Mouse (Mus musculus) heart, embryonic 15.5 days (tissue): Measurements from ENCODE around the gene Ulk4. TPM values are rescaled to one million over a fixed set of nuclear protein-coding genes. Genes with fewer than 3 reads are reported as not detected.

ENCODE experiments used
- ATAC-seq: fragments of 200-750 bp; cut with Nextera tagmentation; replicated peaks from 2 replicates; pipeline ENCODE4 v1.8.0; 2017; ENCODE audit warnings: low read depth, moderate TSS enrichment; ENCODE audit not compliant: insufficient number of reproducible peaks, insufficient read depth, low FRiP score
- H3K27ac ChIP-seq: fragments of 300-500 bp; sonication (generic); 2 replicates; pipeline ENCODE4 v1.5.1; 2015; ENCODE audit warnings: mild to moderate bottlenecking, inconsistent platforms
- H3K27me3 ChIP-seq: fragments of 300-500 bp; sonication (generic); 2 replicates; pipeline ENCODE4 v1.6.1; 2015; ENCODE audit warnings: inconsistent platforms
- H3K36me3 ChIP-seq: fragments of 300-500 bp; sonication (generic); 2 replicates; pipeline ENCODE4 v1.6.1; 2015; ENCODE audit warnings: mild to moderate bottlenecking, inconsistent platforms
- H3K4me1 ChIP-seq: fragments of 300-500 bp; sonication (generic); replicated peaks from 2 replicates; pipeline ENCODE4 v1.6.1; 2015; ENCODE audit warnings: inconsistent platforms
- H3K4me2 ChIP-seq: fragments of 300-500 bp; sonication (generic); 2 replicates; pipeline ENCODE4 v1.6.1; 2015; ENCODE audit warnings: inconsistent platforms, mild to moderate bottlenecking, moderate library complexity
- H3K4me3 ChIP-seq: fragments of 300-500 bp; sonication (generic); 2 replicates; pipeline ENCODE4 v1.5.1; 2015; ENCODE audit warnings: mild to moderate bottlenecking, inconsistent platforms
- H3K9ac ChIP-seq: fragments of 300-500 bp; sonication (generic); 2 replicates; pipeline ENCODE4 v1.6.1; 2015; ENCODE audit warnings: mild to moderate bottlenecking, inconsistent platforms
- H3K9me3 ChIP-seq: fragments of 300-500 bp; sonication (generic); replicated peaks from 2 replicates; pipeline ENCODE4 v1.6.1; 2016; ENCODE audit warnings: inconsistent platforms
- WGBS: fragments of 180-500 bp; shearing (Covaris S2); methylation state at CpG from one replicate; pipeline ENCODE4 v1.1.7; 2015; ENCODE audit warnings: mixed read lengths; 5-methylcytosine and 5-hydroxymethylcytosine counted together
- polyA plus RNA-seq: library from polyadenylated mRNA; unstranded; fragments of >200 nt; fragmentation: Nextera tagmentation; extraction: Ambion mirVana; gene quantifications from 2 replicates; pipeline ENCODE4 v1.2.1, GENCODE M21; 2015

Ulk4 gene
- polyA plus RNA-seq, 1 experiment from 2014 or later = 89.3 TPM

- no peaks in the 10 kb centered on the region for H3K27me3 ChIP-seq
- 0 out of 2 replicates have a peak, but pooled peaks have one; percentile 43 for ATAC-seq
- H3K27ac ChIP-seq = 0 out of 2 replicates have a peak overlapping the region, but pooled peaks have one; percentile 65
- H3K4me3 ChIP-seq = no peak overlapping the region
- peaks cover 25% of the 10 kb centered on the region for H3K4me1 ChIP-seq
- no peaks in the 10 kb centered on the region for H3K9me3 ChIP-seq
- no peaks in the 10 kb centered on the region for H3K36me3 ChIP-seq
- 59% methylated on average over 15 of the region's 15 CpGs for WGBS
- no peak overlapping the region for H3K9ac ChIP-seq
- no peak overlapping the region for H3K4me2 ChIP-seq
Observed at GRCm38 (mm10) chr9:121001681-121002540, 275.1 kb downstream of the Ulk4 start.

DNA sequence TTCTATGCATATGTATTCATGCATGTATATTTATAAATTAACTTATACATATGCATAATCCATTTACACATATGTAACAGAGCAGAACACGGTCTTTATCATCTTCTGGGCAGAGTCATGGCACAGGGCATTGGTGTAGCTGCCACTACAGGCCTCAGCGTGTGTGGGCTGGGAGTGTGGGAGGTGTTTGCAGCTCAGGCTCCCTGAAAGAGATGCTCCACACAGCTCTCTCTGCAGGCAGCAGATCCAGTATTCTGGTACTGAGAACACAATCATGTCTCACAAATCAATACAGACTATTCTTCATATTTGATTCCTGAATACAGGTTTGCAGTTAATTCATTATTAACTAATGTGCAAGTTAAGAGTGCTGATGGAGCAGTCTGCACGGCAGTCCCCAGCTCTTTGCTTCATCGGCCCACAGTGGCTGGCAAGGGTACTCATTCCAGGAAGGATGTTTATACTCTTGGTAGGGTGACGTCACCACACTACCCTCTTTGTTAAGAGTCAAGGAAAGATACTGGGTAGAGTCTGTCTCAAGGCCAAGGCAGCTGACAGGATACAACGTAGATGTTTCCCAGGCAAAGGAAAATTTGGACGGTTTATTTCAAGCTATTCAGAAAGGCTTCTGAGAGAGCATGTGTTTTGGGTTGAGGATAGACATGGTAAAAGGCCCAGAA lies 276.2 kb downstream of the Ulk4 start:
- H3K36me3 ChIP-seq = no peaks in the 10 kb centered on the region
- H3K9me3 ChIP-seq = no peaks in the 10 kb centered on the region
- no peak overlapping the region for H3K9ac ChIP-seq
- no peak overlapping the region for H3K4me2 ChIP-seq
- peak; percentile 58; the same call in 1 of the 2 replicates for ATAC-seq
- H3K27me3 ChIP-seq = no peaks in the 10 kb centered on the region
- H3K4me3 ChIP-seq = no peak overlapping the region
- 39% methylated on average over 7 of the region's 7 CpGs for WGBS
- peak overlapping the region; percentile 65 for H3K27ac ChIP-seq
- H3K4me1 ChIP-seq = peaks cover 25% of the 10 kb centered on the region

DNA sequence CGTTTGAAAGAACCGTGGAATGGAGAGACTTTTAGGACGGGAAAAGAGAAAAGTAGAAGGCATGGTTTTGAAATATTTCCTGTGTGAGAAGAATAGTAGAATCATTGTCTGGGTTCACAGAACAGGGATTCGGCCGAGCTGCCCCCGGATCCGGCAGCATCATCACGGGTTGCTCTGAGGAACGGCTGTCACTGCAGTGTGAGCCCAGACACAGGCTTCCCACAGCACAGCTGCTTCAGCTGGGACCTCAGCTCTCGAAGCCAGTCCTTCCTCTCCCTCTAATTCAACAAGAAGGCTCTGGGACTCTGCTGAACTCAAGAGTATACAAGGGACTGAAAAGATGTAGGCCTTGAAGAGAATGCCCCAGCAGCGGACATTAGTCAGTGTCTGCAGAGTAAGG lies 278.3 kb downstream of the Ulk4 start:
- H3K9ac ChIP-seq = no peak overlapping the region
- H3K4me3 ChIP-seq = no peak overlapping the region
- no peaks in the 10 kb centered on the region for H3K36me3 ChIP-seq
- H3K9me3 ChIP-seq = no peaks in the 10 kb centered on the region
- H3K4me1 ChIP-seq = peaks cover 35% of the 10 kb centered on the region
- H3K4me2 ChIP-seq = no peak overlapping the region
- 66% methylated on average over 11 of the region's 11 CpGs for WGBS
- no peaks in the 10 kb centered on the region for H3K27me3 ChIP-seq
- no peak for ATAC-seq
- H3K27ac ChIP-seq = no peak overlapping the region

GRCm38 (mm10) chr9:120994223-120995155 lies 282.5 kb downstream of the Ulk4 start:
- Histone ChIP-seq H3K36me3 (no peaks in the 10 kb centered on the region), H3K9ac (no peak overlapping the region), H3K27ac (no peak overlapping the region), H3K4me3 (no peak overlapping the region), H3K4me2 (no peak overlapping the region), H3K4me1 (peaks cover 19% of the 10 kb centered on the region), H3K9me3 (no peaks in the 10 kb centered on the region), H3K27me3 (no peaks in the 10 kb centered on the region)
- 0 out of 2 replicates have a peak, but pooled peaks have one; percentile 47 for ATAC-seq
- WGBS = 65% methylated on average over 15 of the region's 15 CpGs

- Histone ChIP-seq H3K9ac (no peak overlapping the region), H3K4me3 (no peak overlapping the region), H3K36me3 (no peaks in the 10 kb centered on the region), H3K4me1 (peaks cover 27% of the 10 kb centered on the region), H3K4me2 (no peak overlapping the region), H3K27ac (no peak overlapping the region), H3K27me3 (no peaks in the 10 kb centered on the region), H3K9me3 (no peaks in the 10 kb centered on the region)
- WGBS = 75% methylated on average over 10 of the region's 10 CpGs
- no peak for ATAC-seq
Observed at GRCm38 (mm10) chr9:120993004-120993403, 284.0 kb downstream of the Ulk4 start.

- WGBS = 80% methylated on average over 2 of the region's 2 CpGs
Observed at GRCm38 (mm10) chr9:120991801-120992200, 285.2 kb downstream of the Ulk4 start.

DNA sequence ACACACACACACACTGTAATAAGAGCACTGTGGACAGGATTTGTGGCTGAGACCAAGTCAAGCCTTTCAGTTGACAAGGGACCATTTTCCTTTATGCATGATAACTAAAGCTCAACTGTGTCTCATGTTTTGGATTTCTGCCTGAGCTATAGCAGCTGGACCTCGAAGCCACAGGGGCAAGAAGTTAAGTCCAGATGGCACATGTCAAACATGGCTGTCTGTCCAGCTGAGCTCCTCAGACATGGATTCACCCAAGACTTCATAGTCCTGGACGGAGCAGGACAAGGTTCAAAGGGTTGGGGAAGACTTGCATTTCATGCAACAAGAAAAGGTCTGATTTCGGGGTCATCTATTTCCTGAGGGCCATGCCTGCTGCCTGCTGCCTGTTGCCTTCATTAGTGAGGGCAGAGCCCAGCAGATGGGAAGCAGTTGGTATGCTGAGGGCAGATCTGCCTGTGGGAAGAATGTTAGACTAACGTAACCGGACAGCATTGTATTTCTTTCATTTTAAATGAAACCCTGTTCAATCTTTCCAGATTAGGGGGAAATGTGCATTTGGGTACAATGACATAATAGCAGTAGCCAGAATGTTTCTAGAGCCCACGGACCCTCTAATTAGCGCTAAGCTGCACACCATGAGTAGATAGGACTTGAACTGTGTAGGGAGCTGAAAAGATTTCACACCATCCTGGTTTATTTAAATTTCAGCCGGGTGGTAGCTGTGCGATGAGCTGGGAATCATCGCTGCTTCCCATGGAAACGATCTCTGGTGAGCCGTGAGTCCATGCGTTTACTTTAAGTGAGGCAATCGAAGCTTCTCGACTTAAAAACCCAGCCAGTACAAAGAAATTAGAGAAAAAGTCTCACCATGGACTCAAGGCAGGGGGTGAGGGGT lies 286.9 kb downstream of the Ulk4 start:
- Histone ChIP-seq H3K4me2 (no peak overlapping the region), H3K4me3 (no peak overlapping the region), H3K27me3 (no peaks in the 10 kb centered on the region), H3K9ac (no peak overlapping the region), H3K4me1 (peaks cover 43% of the 10 kb centered on the region), H3K9me3 (no peaks in the 10 kb centered on the region), H3K36me3 (no peaks in the 10 kb centered on the region), H3K27ac (no peak overlapping the region)
- WGBS = 68% methylated on average over 15 of the region's 15 CpGs
- ATAC-seq = no peak

More at GRCm38 (mm10) chr9:120991801-120992200, 285.2 kb downstream of the Ulk4 start:
- H3K27ac ChIP-seq = no peak overlapping the region
- ATAC-seq = no peak
- peaks cover 35% of the 10 kb centered on the region for H3K4me1 ChIP-seq
- no peak overlapping the region for H3K4me3 ChIP-seq
- H3K27me3 ChIP-seq = no peaks in the 10 kb centered on the region
- no peaks in the 10 kb centered on the region for H3K9me3 ChIP-seq
- H3K4me2 ChIP-seq = no peak overlapping the region
- H3K36me3 ChIP-seq = no peaks in the 10 kb centered on the region
- no peak overlapping the region for H3K9ac ChIP-seq

DNA sequence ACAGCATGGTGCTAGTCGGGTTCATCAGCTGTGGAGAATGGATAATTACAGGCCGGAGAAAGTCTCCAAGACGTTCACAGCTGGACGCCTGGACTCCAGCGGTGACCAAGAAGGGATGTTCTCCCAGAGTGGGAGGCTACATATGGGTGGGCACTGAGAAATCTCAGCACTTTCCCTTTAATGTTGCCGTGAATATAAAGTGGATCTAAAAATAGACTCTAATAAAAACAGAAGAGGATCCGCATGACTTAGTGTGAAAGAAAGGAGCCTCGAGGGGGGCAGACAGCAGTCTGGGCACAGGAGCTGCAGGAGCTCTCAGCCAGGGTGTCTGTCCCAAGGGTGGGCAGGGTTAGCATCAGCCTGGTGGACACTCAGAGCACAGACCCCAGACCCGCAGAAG lies 288.9 kb downstream of the Ulk4 start:
- Histone ChIP-seq H3K27ac (0 out of 2 replicates have a peak overlapping the region, but pooled peaks have one; percentile 11), H3K4me1 (peaks cover 40% of the 10 kb centered on the region), H3K4me2 (peak overlapping the region; percentile 44), H3K4me3 (no peak overlapping the region), H3K36me3 (no peaks in the 10 kb centered on the region), H3K9me3 (no peaks in the 10 kb centered on the region), H3K9ac (0 out of 2 replicates have a peak overlapping the region, but pooled peaks have one; percentile 19), H3K27me3 (no peaks in the 10 kb centered on the region)
- 41% methylated on average over 9 of the region's 9 CpGs for WGBS
- peak; percentile 63 for ATAC-seq

DNA sequence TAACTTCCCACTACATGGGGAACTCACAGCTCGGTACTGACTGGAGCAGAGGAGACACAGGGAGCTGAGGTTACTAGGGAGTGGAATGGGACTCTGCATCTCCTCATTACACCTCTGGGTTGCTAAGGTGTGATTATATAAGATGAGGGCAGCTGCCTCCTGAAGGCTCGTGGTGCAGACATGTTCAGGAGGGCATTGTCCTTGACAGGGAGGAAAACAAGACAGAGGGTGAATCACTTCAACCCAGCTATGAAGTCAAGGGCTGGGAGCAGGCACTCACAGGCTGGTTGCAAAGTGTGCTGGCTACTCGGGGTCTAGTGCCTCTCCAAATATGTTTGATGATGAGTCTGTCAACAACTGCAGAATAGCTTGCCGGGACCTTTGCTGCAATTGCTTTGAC lies 290.0 kb downstream of the Ulk4 start:
- H3K4me3 ChIP-seq = no peak overlapping the region
- no peaks in the 10 kb centered on the region for H3K36me3 ChIP-seq
- no peak; the same call in 1 of the 2 replicates for ATAC-seq
- H3K9me3 ChIP-seq = no peaks in the 10 kb centered on the region
- H3K4me1 ChIP-seq = peaks cover 40% of the 10 kb centered on the region
- H3K4me2 ChIP-seq = no peak overlapping the region
- no peaks in the 10 kb centered on the region for H3K27me3 ChIP-seq
- H3K9ac ChIP-seq = no peak overlapping the region
- WGBS = 34% methylated on average over 4 of the region's 4 CpGs
- peak overlapping the region; percentile 36 for H3K27ac ChIP-seq

DNA sequence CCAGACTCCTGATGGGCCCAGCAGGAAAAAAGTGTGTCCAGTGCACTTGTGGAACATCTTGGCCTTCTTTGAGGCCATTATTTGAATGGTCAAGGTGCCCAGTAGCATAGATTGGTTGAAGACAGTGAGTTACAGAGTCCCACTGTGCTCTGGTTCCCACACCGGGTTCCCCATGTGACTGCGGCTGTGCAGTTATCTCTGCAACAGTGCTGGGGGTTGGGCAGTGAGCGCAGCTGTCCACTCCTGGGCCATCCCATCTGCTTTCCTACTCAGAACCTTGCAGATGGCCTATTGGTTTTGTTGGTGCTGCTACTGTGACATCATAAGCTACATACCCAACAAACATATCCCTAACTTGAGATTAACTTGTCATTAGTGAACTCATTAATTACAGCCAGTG lies 290.7 kb downstream of the Ulk4 start:
- Histone ChIP-seq H3K4me2 (no peak overlapping the region), H3K36me3 (no peaks in the 10 kb centered on the region), H3K27ac (no peak overlapping the region), H3K27me3 (no peaks in the 10 kb centered on the region), H3K4me1 (peaks cover 40% of the 10 kb centered on the region), H3K4me3 (no peak overlapping the region), H3K9me3 (no peaks in the 10 kb centered on the region), H3K9ac (no peak overlapping the region)
- 77% methylated on average over 3 of the region's 3 CpGs for WGBS
- ATAC-seq = no peak
